ENCODE assay signal across 9 mouse cellular contexts in genomic region chr5:13470057-13470905, GRCm38 (mm10).
DNase-seq lines count a peak whose midpoint lies in the region; ATAC-seq lines count a peak whose summit lies in the region.
"Had no signal": no experiment of that assay in that cellular context is flagged by ENCODE, and none has a peak within 500 bp of the region (broad histone marks: within the 10 kb centered on the region; RNA-seq: fewer than 3 reads in every experiment).

No protein-coding gene starts in this region.

- no peaks in the 10 kb centered on the region for H3K9me3 ChIP-seq in heart, embryonic 16.5 days (replicated peaks; ENCODE audit: control insufficient read depth, low read length)
- H3K9me3 ChIP-seq in lung, embryonic 16.5 days (ENCODE audit: control insufficient read depth, low read length), result no peaks in the 10 kb centered on the region

- H3K4me2 ChIP-seq in heart, embryonic 16.5 days (ENCODE audit: low read depth, low read length), result no peak overlapping the region
- H3K4me2 ChIP-seq in lung, embryonic 16.5 days (ENCODE audit: low read depth, low read length), result no peak overlapping the region

- no peak overlapping the region for H3K9ac ChIP-seq in heart, embryonic 16.5 days (ENCODE audit: low read length)
- H3K9ac ChIP-seq in lung, embryonic 16.5 days (ENCODE audit: low read length), result no peak overlapping the region

- peaks cover 7% of the 10 kb centered on the region; the same call in 1 of the 2 replicates for H3K4me1 ChIP-seq in heart, embryonic 16.5 days (ENCODE audit: control insufficient read depth, insufficient read depth, low read length)
- peaks cover 16% of the 10 kb centered on the region; the same call in 1 of the 2 replicates for H3K4me1 ChIP-seq in lung, embryonic 16.5 days (replicated peaks; ENCODE audit: control insufficient read depth, insufficient read depth, low read length)

- peak; percentile 21 to 33 for DNase-seq in cerebellum, postnatal 25 days
- no peak for DNase-seq in cerebellum, postnatal 4 days (ENCODE audit: low spot score in 2 of 2)
- DNase-seq in urinary bladder, postnatal 25 days (ENCODE audit: low spot score), result peak; percentile 8
- no peak for DNase-seq in urinary bladder, adult 2 months (ENCODE audit: low spot score)
- DNase-seq in retina, postnatal 1 day, result no peak
- no peak for DNase-seq in thymus, adult 18-20 months

- peak overlapping the region; percentile 67 for H3K27ac ChIP-seq in heart, embryonic 16.5 days (ENCODE audit: low read length)
- H3K27ac ChIP-seq in lung, embryonic 16.5 days (ENCODE audit: low read length), result peak overlapping the region; percentile 66
- H3K27ac ChIP-seq: macrophage had no signal

- ATAC-seq in heart, embryonic 16.5 days (replicated peaks; ENCODE audit: extremely low read depth, insufficient read depth, low FRiP score), result peak; percentile 79
- ATAC-seq in lung, embryonic 16.5 days (ENCODE audit: low read depth), result peak; percentile 87

- H3K27me3 ChIP-seq in heart, embryonic 16.5 days (ENCODE audit: control insufficient read depth, insufficient read depth, low read length), result no peaks in the 10 kb centered on the region
- no peaks in the 10 kb centered on the region for H3K27me3 ChIP-seq in lung, embryonic 16.5 days (ENCODE audit: control insufficient read depth, insufficient read depth, low read depth, low read length)

- 36% methylated on average over 7 of the region's 7 CpGs for WGBS in heart, embryonic 16.5 days
- WGBS in lung, embryonic 16.5 days, result 29% methylated on average over 7 of the region's 7 CpGs

- H3K4me3 ChIP-seq in heart, embryonic 16.5 days (ENCODE audit: low read length), result no peak overlapping the region
- H3K4me3 ChIP-seq in lung, embryonic 16.5 days (ENCODE audit: low read length), result no peak overlapping the region

- no peaks in the 10 kb centered on the region for H3K36me3 ChIP-seq in heart, embryonic 16.5 days (ENCODE audit: control insufficient read depth, insufficient read depth)
- no peaks in the 10 kb centered on the region; the same call in 1 of the 2 replicates for H3K36me3 ChIP-seq in lung, embryonic 16.5 days (ENCODE audit: control insufficient read depth, insufficient read depth, low read length)

Comparison
In these comparisons a context has a peak if more than half of its experiments do, and no peak if none do; other contexts are left out.
1. DNase-seq: peak in cerebellum, postnatal 25 days (2 of 2) and urinary bladder, postnatal 25 days (single experiment); none in cerebellum, postnatal 4 days (0 of 2), urinary bladder, adult 2 months (single experiment), retina, postnatal 1 day (single experiment) and thymus, adult 18-20 months (0 of 2).